Mouse (Mus musculus): ENCODE data around the gene Tlx2. TPM values are rescaled to one million over a fixed set of nuclear protein-coding genes. Genes with fewer than 3 reads are reported as not detected.
A peak's percentile ranks its signal among the peaks of the same experiment; 100 is the strongest.

Gene Tlx2
- polyA plus RNA-seq, 2 experiments from 2014 or later, result not detected

- ATAC-seq, result peak; percentile 94
Observed at GRCm38 (mm10) chr6:83054074-83054851, 15.8 kb downstream of the Tlx2 start, which contains the start of gene Aup1. TSS of gene Aup1 (plus strand) at chr6:83054521.

DNA sequence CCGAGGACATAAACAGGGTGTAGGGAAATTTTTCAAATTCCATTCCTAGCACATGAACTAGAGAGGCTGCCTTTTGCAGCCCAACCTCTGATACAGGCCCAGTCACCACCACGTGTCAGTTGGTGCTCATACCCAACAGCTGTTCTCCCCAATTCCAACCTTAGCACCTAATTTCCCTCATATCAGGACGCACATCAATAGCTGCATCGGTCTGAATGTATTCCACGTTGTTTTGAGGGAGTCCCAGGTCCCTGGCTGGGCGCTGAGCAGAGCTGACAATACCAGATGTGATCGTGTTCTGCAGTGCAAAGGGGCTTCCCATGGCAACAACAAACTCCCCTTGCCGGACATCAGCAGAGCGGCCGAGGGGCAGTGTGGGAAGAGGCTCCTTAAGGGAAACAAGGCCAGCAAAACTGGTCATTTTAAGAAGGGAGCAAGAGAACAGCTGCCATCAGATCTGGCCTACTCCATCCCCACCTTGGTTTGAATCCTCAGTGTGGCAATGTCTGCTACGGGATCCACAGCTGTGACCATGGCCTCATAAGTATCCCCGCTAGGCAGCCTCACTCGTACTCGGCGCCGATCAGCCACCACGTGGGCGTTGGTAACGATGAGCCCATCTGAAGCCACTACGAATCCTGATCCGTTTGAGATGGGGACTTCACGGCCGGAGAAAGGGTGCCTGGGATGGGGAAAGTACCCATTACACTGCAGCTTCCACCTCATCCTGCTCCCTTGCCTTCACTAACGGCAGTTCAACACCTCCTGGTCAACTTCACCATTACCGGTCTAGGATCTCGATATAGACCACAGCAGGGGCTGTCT, 16.7 kb downstream of the Tlx2 start:
- ATAC-seq, result peak; percentile 9

DNA sequence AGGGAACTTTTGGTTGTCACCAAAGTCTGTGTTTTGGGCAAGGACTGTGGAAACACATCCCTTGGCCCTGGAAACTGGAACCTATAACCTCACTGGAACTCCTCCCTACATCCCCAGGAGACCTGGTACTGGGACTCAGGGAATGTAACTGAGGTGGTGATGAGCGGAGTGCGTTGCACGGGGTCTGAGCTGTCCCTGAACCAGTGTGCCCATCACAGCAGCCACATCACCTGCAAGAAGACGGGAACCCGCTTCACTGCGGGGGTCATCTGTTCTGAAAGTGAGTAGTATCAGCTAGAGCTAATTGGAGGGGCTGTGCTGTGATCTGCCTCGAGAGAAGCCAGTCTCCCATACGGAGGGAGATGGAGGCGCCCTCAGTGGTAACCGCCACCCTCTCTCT, 20.7 kb downstream of the Tlx2 start:
- no peak for ATAC-seq

DNA sequence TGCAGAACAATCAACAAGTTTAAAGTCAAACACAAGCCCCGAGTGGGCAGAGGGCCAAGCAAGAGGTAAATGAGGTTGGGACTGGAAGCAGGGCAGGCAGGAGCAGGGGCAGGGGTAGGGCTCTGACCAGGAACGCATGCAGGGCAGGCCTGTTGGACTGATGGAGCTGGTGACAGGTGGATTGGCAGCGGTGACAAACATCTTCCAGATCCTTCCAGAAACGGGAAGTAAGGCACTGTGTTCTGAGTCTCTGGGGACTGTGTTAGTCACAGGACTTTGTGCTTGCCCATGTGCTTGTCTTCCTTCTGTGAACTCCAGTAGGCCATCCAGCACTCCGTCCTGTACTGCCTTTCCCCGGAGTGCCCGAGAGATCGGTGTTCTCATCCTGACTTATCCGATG, 25.4 kb downstream of the Tlx2 start:
- no peak for ATAC-seq

DNA sequence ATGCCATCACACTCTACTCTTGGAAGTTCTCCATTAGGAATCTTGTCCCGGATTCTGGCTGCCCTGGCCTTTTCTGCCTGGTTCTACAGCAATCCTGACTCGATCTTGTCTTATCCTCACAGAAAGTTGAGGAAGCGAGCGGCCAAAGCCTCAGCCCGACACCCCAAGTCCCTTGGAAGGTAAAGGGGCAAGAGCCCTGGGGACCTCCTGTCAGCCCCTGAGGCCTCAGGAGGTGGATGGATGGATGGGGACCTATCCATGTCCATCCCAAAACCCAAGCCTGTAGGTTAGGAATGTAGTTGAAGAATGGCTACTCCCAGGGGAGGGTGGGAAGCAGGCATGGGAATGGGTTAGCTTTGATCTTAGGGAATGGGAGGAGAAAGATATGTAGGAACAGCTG, 26.1 kb downstream of the Tlx2 start:
- no peak for ATAC-seq

- ATAC-seq, result no peak
Observed at GRCm38 (mm10) chr6:83043561-83043960, 26.5 kb downstream of the Tlx2 start.

- ATAC-seq, result no peak
Observed at GRCm38 (mm10) chr6:83040601-83041000, 29.5 kb downstream of the Tlx2 start.

- ATAC-seq, result peak; percentile 84
Observed at GRCm38 (mm10) chr6:83038496-83039012, 31.5 kb downstream of the Tlx2 start.

GRCm38 (mm10) chr6:83037188-83037587, 32.9 kb downstream of the Tlx2 start:
- no peak for ATAC-seq

DNA sequence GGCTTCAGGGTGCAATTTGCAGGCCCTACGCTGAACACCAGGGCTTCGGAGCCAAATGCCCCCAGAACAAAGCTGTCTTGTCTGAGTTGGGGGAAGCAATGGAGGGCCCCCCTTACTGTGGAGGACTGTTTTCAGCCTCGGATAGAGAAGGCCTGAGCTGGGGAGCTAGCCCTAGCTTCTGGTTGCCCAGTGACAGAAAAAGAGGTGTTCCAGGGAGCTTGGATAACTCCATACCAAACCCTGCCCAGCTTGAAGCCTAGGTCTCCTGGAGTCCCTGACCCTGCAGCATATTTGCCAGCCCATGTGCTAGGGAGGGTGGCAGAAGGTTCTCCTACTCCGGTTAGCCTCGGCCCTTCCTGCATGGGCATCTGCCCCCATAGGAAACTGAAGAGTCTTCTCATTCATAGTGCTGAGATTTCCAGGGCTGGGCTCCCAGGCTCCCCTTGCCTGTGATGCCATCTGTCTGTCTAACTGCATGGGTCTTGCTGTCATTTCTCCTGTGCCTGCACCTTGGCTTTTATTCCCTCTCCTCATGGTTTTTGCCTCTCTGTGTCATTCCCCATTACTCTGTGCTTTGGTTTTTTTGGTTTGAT, 35.5 kb downstream of the Tlx2 start:
- ATAC-seq, result no peak

DNA sequence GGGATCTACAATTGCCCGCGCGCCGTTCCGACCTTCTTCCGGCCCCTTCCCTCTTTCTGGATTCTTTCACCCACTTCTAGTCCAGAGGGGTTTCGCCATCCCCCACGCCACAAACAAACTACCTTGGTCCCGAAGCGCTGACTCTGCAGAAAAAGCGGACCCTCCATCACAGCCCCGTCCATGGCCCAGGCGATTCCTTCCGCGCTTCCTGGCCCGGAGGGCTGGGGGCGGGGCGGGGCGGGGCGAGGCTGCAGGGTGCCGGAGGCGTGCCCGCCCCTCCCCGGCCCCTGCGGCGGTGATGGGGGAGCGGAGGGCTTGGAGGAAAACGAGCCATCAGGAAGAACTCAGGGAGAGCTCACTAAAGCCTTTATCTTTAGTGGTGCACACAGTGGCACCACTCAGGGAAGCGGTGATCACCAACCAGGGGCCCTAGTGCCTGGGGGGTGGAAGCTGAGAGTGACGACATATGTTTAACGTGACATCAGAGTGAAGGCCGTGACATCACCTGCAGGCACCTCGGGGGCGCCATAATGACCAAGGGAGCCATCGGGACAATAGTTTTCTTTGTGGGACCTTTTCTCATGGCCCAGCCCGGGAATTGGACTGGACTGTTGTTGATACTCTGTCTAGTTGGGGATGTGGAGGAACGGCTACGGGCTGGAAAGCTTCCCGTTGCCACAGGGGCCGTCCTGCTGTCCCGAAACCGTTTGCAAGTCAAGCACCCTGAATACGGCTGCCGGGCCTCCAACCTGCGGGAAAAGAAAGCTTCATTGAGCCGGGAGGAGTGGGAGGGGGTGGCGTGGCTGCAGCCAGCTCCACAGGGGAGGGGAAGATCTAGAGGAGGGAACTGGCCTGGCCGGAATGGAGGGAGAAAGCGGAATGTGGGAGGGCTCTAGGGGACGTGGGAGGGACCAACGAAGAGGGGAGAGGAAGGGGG, 36.6 kb downstream of the Tlx2 start, which contains the start of the genes Dok1 and Loxl3:
Gene Dok1, minus strand, starts transcription at position 223 of the 937 bp plus-strand sequence.
Gene Loxl3, plus strand, starts transcription at position 925 of the 937 bp plus-strand sequence.
- peak; percentile 66 for ATAC-seq

DNA sequence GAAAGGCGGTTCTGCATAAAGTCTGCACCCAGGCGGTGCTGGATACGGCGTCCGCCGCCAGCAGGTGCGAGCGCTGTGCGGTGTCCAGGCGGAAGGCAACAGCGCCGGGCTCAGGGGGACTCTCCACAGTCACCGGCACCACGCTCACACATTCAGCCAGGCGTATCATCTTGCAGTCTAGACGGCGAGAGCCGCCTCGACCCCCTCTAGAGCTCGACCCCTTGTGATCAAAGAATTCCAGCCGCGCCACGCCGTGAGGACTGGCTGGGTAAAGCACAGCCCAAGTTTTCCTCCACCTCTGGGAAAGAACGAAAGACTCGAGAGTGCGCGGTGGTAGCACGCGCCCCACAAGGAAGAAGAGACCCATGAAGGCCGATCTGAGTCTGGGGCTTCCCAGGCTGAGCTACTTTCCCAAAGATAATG, 37.3 kb downstream of the Tlx2 start:
- peak; percentile 64 for ATAC-seq

GRCm38 (mm10) chr6:83031921-83032590, 38.0 kb downstream of the Tlx2 start:
- ATAC-seq, result no peak

DNA sequence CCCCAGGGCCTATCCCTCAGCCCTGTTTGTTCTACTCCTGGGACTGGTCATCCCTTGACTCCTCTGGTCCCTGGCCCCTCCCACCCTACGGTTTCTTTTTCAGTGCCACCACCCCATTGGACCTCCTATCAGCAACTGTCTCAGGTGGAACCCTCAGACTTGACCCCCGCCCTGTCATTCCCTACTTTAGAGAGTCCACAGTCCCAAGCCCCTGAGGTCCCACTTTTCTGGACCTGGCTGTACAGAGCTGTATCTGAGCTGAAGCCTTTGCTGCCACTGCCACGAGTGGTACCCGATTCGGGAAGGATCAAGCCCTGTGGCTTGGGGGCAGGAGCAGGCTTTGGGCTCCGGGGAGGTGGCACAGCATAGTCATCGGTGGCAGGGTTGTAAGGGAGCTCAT, 39.0 kb downstream of the Tlx2 start:
- ATAC-seq, result no peak

- ATAC-seq, result no peak
Observed at GRCm38 (mm10) chr6:83029777-83030176, 40.3 kb downstream of the Tlx2 start.

- no peak for ATAC-seq
Observed at GRCm38 (mm10) chr6:83027706-83028105, 42.4 kb downstream of the Tlx2 start.

DNA sequence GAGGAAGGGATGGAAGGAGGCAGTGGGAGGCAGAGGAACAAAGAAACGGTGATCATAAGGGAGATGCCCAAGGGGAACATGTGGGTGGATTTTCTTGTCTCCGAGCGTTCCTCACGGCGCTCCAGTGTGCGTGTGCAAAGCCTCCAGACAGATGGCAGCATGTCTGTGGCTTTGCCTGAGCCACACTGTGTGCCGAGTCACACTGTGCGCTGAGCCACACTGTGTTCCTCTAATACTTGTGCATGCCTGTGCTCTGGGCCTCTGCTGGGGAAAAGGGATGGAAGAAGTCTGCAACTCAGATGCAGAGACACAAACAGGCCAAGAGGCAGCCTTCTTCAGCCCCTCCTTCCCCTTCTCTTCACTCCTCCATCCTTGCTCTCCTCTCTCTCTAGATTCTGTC, 42.8 kb downstream of the Tlx2 start:
- no peak for ATAC-seq

GRCm38 (mm10) chr6:83025221-83025620, 44.9 kb downstream of the Tlx2 start:
- no peak for ATAC-seq

- ATAC-seq, result no peak
Observed at GRCm38 (mm10) chr6:83024421-83024820, 45.7 kb downstream of the Tlx2 start.

DNA sequence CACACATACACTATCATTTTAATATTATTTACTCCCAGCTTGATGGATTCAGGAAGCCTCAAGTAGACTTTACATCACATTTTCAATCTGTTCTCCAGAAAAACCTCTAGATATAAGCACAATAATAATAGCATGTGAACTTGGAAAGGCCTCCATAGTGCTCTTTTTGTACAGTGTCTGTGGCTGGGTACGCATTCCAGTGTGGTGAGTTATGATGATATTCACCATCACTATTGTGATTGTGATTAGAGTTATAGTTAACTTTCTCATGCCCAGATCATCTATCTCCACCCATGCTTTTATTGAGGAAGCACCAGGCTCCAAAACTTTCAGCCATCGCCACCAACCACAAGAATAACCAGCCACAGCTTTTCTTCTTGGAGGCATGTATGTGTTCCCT, 46.3 kb downstream of the Tlx2 start:
- ATAC-seq, result no peak

DNA sequence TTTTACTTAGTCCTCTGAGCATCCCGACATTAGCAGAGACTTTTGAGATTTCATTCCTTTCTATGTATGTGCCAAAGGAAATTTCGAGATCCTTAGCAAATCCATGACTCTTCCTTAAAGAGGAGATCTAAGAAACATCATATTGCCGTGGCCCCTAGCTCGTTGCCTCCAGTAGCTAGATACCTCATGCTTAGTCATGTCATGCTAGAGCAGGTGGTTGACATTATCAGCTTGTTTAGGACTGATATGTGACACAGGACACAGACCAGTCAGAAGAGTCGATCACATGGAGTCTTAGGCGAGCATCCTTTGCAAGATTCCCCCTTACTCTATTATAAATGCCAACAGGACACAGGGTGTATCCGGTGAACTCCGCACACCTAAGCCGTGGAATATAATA, 47.1 kb downstream of the Tlx2 start:
- ATAC-seq, result no peak
